Mouse (Mus musculus) left cerebral cortex, adult 2 months (tissue): ENCODE results near the gene Cnpy1. TPM values are rescaled to one million over a fixed set of nuclear protein-coding genes. Genes with fewer than 3 reads are reported as not detected.

Experiments
- DNase-seq, 2 experiments: peaks; one replicate each; pipeline ENCODE4 v3.0.0; 2021 to 2022; ENCODE audit warnings: low spot score in 2 of 2, mixed read lengths in 1 of 2; ENCODE audit errors: extremely low spot score in 1 of 2
- H3K27ac ChIP-seq: fragments of 200-600 bp; 2 replicates; pipeline ENCODE4 v1.8.1; 2022
- H3K4me3 ChIP-seq: fragments of 200-600 bp; 2 replicates; pipeline ENCODE4 v1.8.1; 2022
- CTCF ChIP-seq: fragments of 200-600 bp; IDR thresholded peaks from 2 replicates; pipeline ENCODE4 v1.8.1; 2022; ENCODE audit warnings: antibody characterized with exemption, mild to moderate bottlenecking, moderate library complexity
- intact Hi-C: fragments of 180-260 bp; cut with DNase I; formaldehyde crosslinking; loops from one replicate; pipeline ENCODE4 v1.15.1; 2025
- total RNA-seq, 2 experiments: library from RNA; stranded (reverse); gene quantifications; 2 replicates each; pipeline ENCODE4 v1.2.3; 2021

The Cnpy1 gene
- total RNA-seq, 2 experiments from 2014 or later, result not detected

- intact Hi-C loops, result no loop called here
- no peak overlapping the region for H3K4me3 ChIP-seq
Observed at GRCm38 (mm10) chr5:28157044-28157730, 88.4 kb downstream of the Cnpy1 start.

More at GRCm38 (mm10) chr5:28157044-28157730, 88.4 kb downstream of the Cnpy1 start:
- DNase-seq, result no peak
- TF ChIP-seq CTCF, result no peak
- H3K27ac ChIP-seq, result no peak overlapping the region

Other genes with a start within 250 kb of the Cnpy1 start
- 10 to 100 TPM; 76.8 to 82.2 TPM for gene Insig1, start 174.4 kb downstream of the Cnpy1 start, total RNA-seq
- gene En2, start 80.1 kb downstream of the Cnpy1 start, total RNA-seq, result under 1 TPM; 0.09 to 0.59 TPM
- 10 to 100 TPM; 72.1 to 75.2 TPM for gene Rbm33, start 71.3 kb upstream of the Cnpy1 start, total RNA-seq
- 1 to 10 TPM; 3.2 TPM for gene Shh, start 221.4 kb upstream of the Cnpy1 start, total RNA-seq